Mouse (Mus musculus) CH12.LX (cell line): ENCODE data around the gene Nxph1. TPM values are rescaled to one million over a fixed set of nuclear protein-coding genes. Genes with fewer than 3 reads are reported as not detected.

Experiments
- DNase-seq: peaks from one replicate; pipeline ENCODE4 v3.0.0-alpha.2; 2013; ENCODE audit errors: extremely low read depth
- H3K27ac ChIP-seq: 2 replicates; pipeline ENCODE4 v1.5.1; 2012; ENCODE audit warnings: low read depth, mild to moderate bottlenecking, control low read depth, moderate library complexity; ENCODE audit not compliant: insufficient read depth
- H3K27me3 ChIP-seq: replicated peaks from 2 replicates; pipeline ENCODE3; 2012; ENCODE audit warnings: inconsistent platforms
- H3K36me3 ChIP-seq, 2 experiments: replicated peaks in 1 of 2; 2 replicates each; pipeline versions ENCODE3 to v1.6.1; 2012; ENCODE audit warnings: inconsistent platforms in 1 of 2, low read length in 1 of 2, mild to moderate bottlenecking in 1 of 2, mixed read lengths in 1 of 2, moderate library complexity in 1 of 2; ENCODE audit not compliant: control insufficient read depth in 1 of 2, insufficient read depth in 1 of 2
- H3K4me1 ChIP-seq, 2 experiments: 2 replicates each; pipeline ENCODE4 v1.6.1; 2012; ENCODE audit warnings: inconsistent platforms in 1 of 2, moderate library complexity in 1 of 2; ENCODE audit not compliant: insufficient read depth in 2 of 2, control insufficient read depth in 1 of 2
- H3K4me2 ChIP-seq: 2 replicates; pipeline ENCODE4 v1.6.1; 2012; ENCODE audit warnings: low read depth, mild to moderate bottlenecking, control low read depth; ENCODE audit not compliant: poor library complexity, insufficient read depth, severe bottlenecking
- H3K4me3 ChIP-seq, 3 experiments: fragments of 150-350 bp in 1 of 3; sonication (generic) in 1 of 3; replicated peaks in 1 of 3; 2 replicates each; pipeline versions ENCODE3 to v1.5.1; 2011 to 2012; ENCODE audit warnings: low read depth in 2 of 3, low read length in 2 of 3, mild to moderate bottlenecking in 2 of 3, moderate library complexity in 2 of 3, control low read depth in 1 of 3, improper control_type of control experiment in 1 of 3, inconsistent platforms in 1 of 3, mixed read lengths in 1 of 3; ENCODE audit not compliant: poor library complexity in 1 of 3
- H3K79me2 ChIP-seq: replicated peaks from 2 replicates; pipeline ENCODE4 v1.6.1; 2012; ENCODE audit warnings: mild to moderate bottlenecking, moderate library complexity; ENCODE audit not compliant: control insufficient read depth, poor library complexity, insufficient read depth, severe bottlenecking; ENCODE audit errors: extremely low read depth
- H3K9ac ChIP-seq: 2 replicates; pipeline ENCODE4 v1.6.1; 2012; ENCODE audit warnings: low read depth, mild to moderate bottlenecking, control low read depth, moderate library complexity; ENCODE audit not compliant: insufficient read depth
- H3K9me3 ChIP-seq: replicated peaks from 2 replicates; pipeline ENCODE3; 2012; ENCODE audit warnings: low read length, inconsistent platforms, mixed read lengths
- CHD1 ChIP-seq: IDR thresholded peaks from 2 replicates; pipeline ENCODE4 v1.6.1; 2012; ENCODE audit warnings: low read depth, low read length, improper control_type of control experiment, inconsistent platforms
- CTCF ChIP-seq, 2 experiments: IDR thresholded peaks in 1 of 2; conservative IDR thresholded peaks in 1 of 2; 2 replicates each; pipeline ENCODE4 v1.5.1; 2011 to 2012; ENCODE audit warnings: low read depth in 2 of 2, low read length in 2 of 2, improper control_type of control experiment in 1 of 2, inconsistent platforms in 1 of 2, mild to moderate bottlenecking in 1 of 2, moderate library complexity in 1 of 2
- ELF1 ChIP-seq: IDR thresholded peaks from 2 replicates; pipeline ENCODE4 v1.6.1; 2014; ENCODE audit warnings: low read depth, mild to moderate bottlenecking, inconsistent platforms, low read length, improper control_type of control experiment
- EP300 ChIP-seq: IDR thresholded peaks from 2 replicates; pipeline ENCODE4 v1.6.1; 2011; ENCODE audit warnings: low read length, improper control_type of control experiment
- GABPA ChIP-seq: IDR thresholded peaks from 2 replicates; pipeline ENCODE4 v1.6.1; 2012; ENCODE audit warnings: low read depth, low read length, improper control_type of control experiment, inconsistent platforms; ENCODE audit not compliant: insufficient replicate concordance
- HCFC1 ChIP-seq: IDR thresholded peaks from 2 replicates; pipeline ENCODE4 v1.6.1; 2012; ENCODE audit warnings: low read depth, mild to moderate bottlenecking, inconsistent platforms, low read length, improper control_type of control experiment
- IRF4 ChIP-seq: IDR thresholded peaks from 2 replicates; pipeline ENCODE4 v1.6.1; 2014; ENCODE audit warnings: low read depth, mild to moderate bottlenecking, inconsistent platforms, low read length, improper control_type of control experiment
- JUN ChIP-seq: IDR thresholded peaks from 2 replicates; pipeline ENCODE4 v1.6.1; 2011; ENCODE audit warnings: low read depth, mild to moderate bottlenecking, low read length, improper control_type of control experiment, moderate library complexity; ENCODE audit not compliant: insufficient read depth
- JUND ChIP-seq: conservative IDR thresholded peaks from 2 replicates; pipeline ENCODE4 v1.6.1; 2011; ENCODE audit warnings: low read depth, low read length, improper control_type of control experiment
- MAFK ChIP-seq: IDR thresholded peaks from 2 replicates; pipeline ENCODE4 v1.6.1; 2011; ENCODE audit warnings: low read length, improper control_type of control experiment; ENCODE audit not compliant: insufficient replicate concordance
- MAZ ChIP-seq: IDR thresholded peaks from 2 replicates; pipeline ENCODE4 v1.6.1; 2012; ENCODE audit warnings: low read depth, mild to moderate bottlenecking, inconsistent platforms, low read length, improper control_type of control experiment, moderate library complexity
- MYC ChIP-seq: IDR thresholded peaks from 2 replicates; pipeline ENCODE4 v1.6.1; 2011; ENCODE audit warnings: low read depth, mild to moderate bottlenecking, improper control_type of control experiment, low read length
- NELFE ChIP-seq: IDR thresholded peaks from 2 replicates; pipeline ENCODE4 v1.6.1; 2011; ENCODE audit warnings: low read depth, low read length, improper control_type of control experiment
- NRF1 ChIP-seq: IDR thresholded peaks from 2 replicates; pipeline ENCODE4 v1.6.1; 2014; ENCODE audit warnings: low read depth, mild to moderate bottlenecking, inconsistent platforms, low read length, improper control_type of control experiment, moderate library complexity
- POLR2A ChIP-seq: IDR thresholded peaks from 2 replicates; pipeline ENCODE4 v1.6.1; 2011; ENCODE audit warnings: low read depth, mild to moderate bottlenecking, improper control_type of control experiment, low read length
- RAD21 ChIP-seq: IDR thresholded peaks from 2 replicates; pipeline ENCODE4 v1.6.1; 2011; ENCODE audit warnings: low read depth, mild to moderate bottlenecking, low read length, improper control_type of control experiment, moderate library complexity
- SIN3A ChIP-seq: IDR thresholded peaks from 2 replicates; pipeline ENCODE4 v1.6.1; 2012; ENCODE audit warnings: low read length, improper control_type of control experiment, inconsistent platforms
- SMC3 ChIP-seq: IDR thresholded peaks from 2 replicates; pipeline ENCODE4 v1.6.1; 2011; ENCODE audit warnings: low read depth, low read length, improper control_type of control experiment
- TBP ChIP-seq: conservative IDR thresholded peaks from 2 replicates; pipeline ENCODE4 v1.6.1; 2011; ENCODE audit warnings: low read depth, low read length, improper control_type of control experiment
- USF1 ChIP-seq: IDR thresholded peaks from 2 replicates; pipeline ENCODE4 v1.6.1; 2014; ENCODE audit warnings: low read depth, mild to moderate bottlenecking, inconsistent platforms, low read length, improper control_type of control experiment
- ZKSCAN1 ChIP-seq: IDR thresholded peaks from 2 replicates; pipeline ENCODE4 v1.6.1; 2012; ENCODE audit warnings: low read depth, inconsistent platforms, low read length, improper control_type of control experiment, borderline replicate concordance
- ZMIZ1 ChIP-seq: IDR thresholded peaks from 2 replicates; pipeline ENCODE4 v1.6.1; 2012; ENCODE audit warnings: low read depth, mild to moderate bottlenecking, inconsistent platforms, low read length, improper control_type of control experiment
- dilution Hi-C: fragments of 300-500 bp; cut with MboI; formaldehyde crosslinking; loops from 2 replicates; pipeline ENCODE4 v1.14.3; 2020; ENCODE audit warnings: low sequenced_read_pairs; ENCODE audit not compliant: extremely low pct_unique_long_range_greater_than_20kb, extremely low pct_ligation_motif_present
- in situ Hi-C: fragments of 300-500 bp; cut with MboI; formaldehyde crosslinking; loops from 3 replicates; pipeline ENCODE4 v1.14.3; 2019; ENCODE audit warnings: low sequenced_read_pairs, low pct_ligation_motif_present, low pct_unique_long_range_greater_than_20kb, mixed read lengths
- polyA plus RNA-seq: library from polyadenylated mRNA; unstranded; fragments of >175 nt; gene quantifications from 2 replicates; pipeline ENCODE4 v1.2.1, GENCODE M21; 2012; ENCODE audit warnings: low read depth; ENCODE audit not compliant: insufficient read length
- total RNA-seq, 2 experiments: library from RNA; depleted of rRNA; stranded (reverse); fragments of 300-350 nt in 1 of 2; fragments of >200 nt in 1 of 2; gene quantifications; 2 replicates each; pipeline ENCODE4 v1.2.3; 2012 to 2014

Nxph1 gene
- total and polyA plus RNA-seq, 3 experiments = not detected

DNA sequence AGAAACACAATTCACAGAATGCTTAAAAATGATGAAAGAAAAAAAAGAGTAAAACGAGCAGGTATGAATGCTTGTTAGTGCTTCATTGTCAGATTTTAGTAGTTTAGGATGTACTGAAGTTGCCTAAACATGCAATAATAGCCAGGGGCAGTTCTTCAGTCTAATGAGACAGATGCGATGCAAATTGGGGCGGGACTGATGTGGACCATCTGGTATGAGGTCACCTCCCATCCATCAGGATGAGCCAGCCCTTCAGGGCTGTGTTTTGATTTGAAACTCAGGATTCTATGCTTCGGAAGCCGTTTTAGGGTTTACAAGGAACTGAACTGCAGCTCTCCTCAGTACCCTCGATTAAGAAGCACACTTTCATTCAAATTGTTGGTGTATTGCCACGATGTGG, 121.7 kb downstream of the Nxph1 start:
- peaks cover 0 to 4% of the 10 kb centered on the region in 2 experiments; a peak in 1 of 4 replicates for H3K4me1 ChIP-seq
- no peak for DNase-seq
- H3K9me3 ChIP-seq = no peaks in the 10 kb centered on the region
- H3K36me3 ChIP-seq = no peaks in the 10 kb centered on the region
- no peak overlapping the region for H3K4me3 ChIP-seq
- no peak overlapping the region for H3K9ac ChIP-seq
- no peaks in the 10 kb centered on the region for H3K79me2 ChIP-seq
- dilution Hi-C loops (no loop called here), in situ Hi-C loops (no loop called here)
- TF ChIP-seq SIN3A = no peak
- no peak for TF ChIP-seq POLR2A
- TF ChIP-seq USF1 = no peak
- no peak for TF ChIP-seq IRF4
- no peak for TF ChIP-seq TBP
- TF ChIP-seq ZKSCAN1 = no peak
- TF ChIP-seq MAZ = no peak
- TF ChIP-seq JUND = no peak
- TF ChIP-seq NELFE = no peak
- TF ChIP-seq JUN = no peak
- TF ChIP-seq MYC = no peak
- no peak for TF ChIP-seq RAD21
- TF ChIP-seq CHD1 = no peak
- TF ChIP-seq GABPA = no peak
- no peak for TF ChIP-seq NRF1
- TF ChIP-seq EP300 = no peak
- no peak overlapping the region for H3K27ac ChIP-seq
- no peak overlapping the region for H3K4me2 ChIP-seq
- H3K27me3 ChIP-seq = no peaks in the 10 kb centered on the region

DNA sequence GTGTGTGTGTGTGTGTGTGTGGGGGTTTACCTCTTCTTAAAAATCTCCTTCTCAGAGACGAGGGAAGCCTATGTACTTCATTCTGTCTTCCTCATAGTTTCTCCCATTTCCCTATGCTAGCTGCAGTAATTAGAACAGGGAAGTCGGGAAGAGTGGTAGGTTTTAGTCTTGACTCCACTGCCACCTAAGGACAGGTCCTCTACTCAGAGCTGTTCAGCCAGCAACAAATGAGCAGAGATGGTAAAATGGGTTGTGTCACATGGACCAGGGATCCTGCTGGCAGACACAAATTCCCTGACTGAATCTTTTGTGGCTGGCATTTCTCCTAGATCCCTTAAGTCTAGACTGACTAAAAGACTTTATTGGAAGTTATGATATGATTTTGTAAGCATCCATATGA, 128.2 kb downstream of the Nxph1 start:
- Histone ChIP-seq H3K9me3 (no peaks in the 10 kb centered on the region), H3K27me3 (no peaks in the 10 kb centered on the region), H3K79me2 (no peaks in the 10 kb centered on the region), H3K36me3 (no peaks in the 10 kb centered on the region), H3K4me1 (no peaks in the 10 kb centered on the region), H3K27ac (no peak overlapping the region), H3K4me2 (no peak overlapping the region), H3K9ac (no peak overlapping the region), H3K4me3 (no peak overlapping the region)
- no peak for DNase-seq
- TF ChIP-seq MAZ = no peak
- no peak for TF ChIP-seq MYC
- no peak for TF ChIP-seq MAFK
- no peak for TF ChIP-seq TBP
- TF ChIP-seq SMC3 = no peak
- no peak for TF ChIP-seq ELF1
- no peak for TF ChIP-seq HCFC1
- TF ChIP-seq CHD1 = no peak
- no peak for TF ChIP-seq CTCF (conservative IDR thresholded peaks at IDR 0.05 in 1 of 2, IDR thresholded peaks at IDR 0.05 in 1 of 2; ENCODE audit: low read depth in 2 of 2, low read length in 2 of 2)
- TF ChIP-seq SIN3A = no peak
- TF ChIP-seq ZMIZ1 = no peak
- no peak for TF ChIP-seq EP300
- in situ Hi-C loops = no loop called here
- dilution Hi-C loops = no loop called here
